Mouse (Mus musculus) left cerebral cortex, adult 11 months (tissue): ENCODE data around the gene 1700016H13Rik.

Source experiments
- DNase-seq: peaks from one replicate; pipeline ENCODE4 v3.0.0; 2022; ENCODE audit warnings: low spot score

1700016H13Rik gene

GRCm38 (mm10) chr5:103655346-103656118, at the start of gene 1700016H13Rik:
Gene 1700016H13Rik, minus strand, starts transcription at chr5:103656010.
- no peak for DNase-seq

- no peak for DNase-seq
Observed at GRCm38 (mm10) chr5:103705331-103705730, 49.5 kb upstream of the 1700016H13Rik start.

- no peak for DNase-seq
Observed at GRCm38 (mm10) chr5:103702527-103702926, 46.7 kb upstream of the 1700016H13Rik start.

GRCm38 (mm10) chr5:103701466-103701865, 45.7 kb upstream of the 1700016H13Rik start:
- no peak for DNase-seq

- no peak for DNase-seq
Observed at GRCm38 (mm10) chr5:103700661-103701060, 44.9 kb upstream of the 1700016H13Rik start.

- DNase-seq = no peak
Observed at GRCm38 (mm10) chr5:103699537-103699936, 43.7 kb upstream of the 1700016H13Rik start.

- DNase-seq = no peak
Observed at GRCm38 (mm10) chr5:103698577-103698976, 42.8 kb upstream of the 1700016H13Rik start.

GRCm38 (mm10) chr5:103697875-103698491, 42.2 kb upstream of the 1700016H13Rik start:
- no peak for DNase-seq

GRCm38 (mm10) chr5:103694094-103694493, 38.3 kb upstream of the 1700016H13Rik start:
- DNase-seq = no peak

GRCm38 (mm10) chr5:103693041-103693641, 37.3 kb upstream of the 1700016H13Rik start:
- DNase-seq = no peak

GRCm38 (mm10) chr5:103692531-103693040, 36.8 kb upstream of the 1700016H13Rik start:
- DNase-seq = no peak

GRCm38 (mm10) chr5:103691624-103692530, 36.1 kb upstream of the 1700016H13Rik start, which contains the start of gene Aff1:
Gene Aff1, plus strand, starts transcription at chr5:103692374.
- DNase-seq = peak; percentile 32

- no peak for DNase-seq
Observed at GRCm38 (mm10) chr5:103691171-103691570, 35.4 kb upstream of the 1700016H13Rik start.

- no peak for DNase-seq
Observed at GRCm38 (mm10) chr5:103690190-103690589, 34.4 kb upstream of the 1700016H13Rik start.

GRCm38 (mm10) chr5:103689645-103690044, 33.8 kb upstream of the 1700016H13Rik start:
- DNase-seq = no peak

- no peak for DNase-seq
Observed at GRCm38 (mm10) chr5:103681824-103682223, 26.0 kb upstream of the 1700016H13Rik start.

- peak; percentile 58 for DNase-seq
Observed at GRCm38 (mm10) chr5:103680381-103680780, 24.6 kb upstream of the 1700016H13Rik start.

GRCm38 (mm10) chr5:103678974-103679373, 23.2 kb upstream of the 1700016H13Rik start:
- DNase-seq = no peak

GRCm38 (mm10) chr5:103677894-103678293, 22.1 kb upstream of the 1700016H13Rik start:
- DNase-seq = no peak

- no peak for DNase-seq
Observed at GRCm38 (mm10) chr5:103676289-103676881, 20.6 kb upstream of the 1700016H13Rik start.

- DNase-seq = no peak
Observed at GRCm38 (mm10) chr5:103674482-103674881, 18.7 kb upstream of the 1700016H13Rik start.
